ENCODE assay signal across 8 mouse cellular contexts in the genomic region with DNA sequence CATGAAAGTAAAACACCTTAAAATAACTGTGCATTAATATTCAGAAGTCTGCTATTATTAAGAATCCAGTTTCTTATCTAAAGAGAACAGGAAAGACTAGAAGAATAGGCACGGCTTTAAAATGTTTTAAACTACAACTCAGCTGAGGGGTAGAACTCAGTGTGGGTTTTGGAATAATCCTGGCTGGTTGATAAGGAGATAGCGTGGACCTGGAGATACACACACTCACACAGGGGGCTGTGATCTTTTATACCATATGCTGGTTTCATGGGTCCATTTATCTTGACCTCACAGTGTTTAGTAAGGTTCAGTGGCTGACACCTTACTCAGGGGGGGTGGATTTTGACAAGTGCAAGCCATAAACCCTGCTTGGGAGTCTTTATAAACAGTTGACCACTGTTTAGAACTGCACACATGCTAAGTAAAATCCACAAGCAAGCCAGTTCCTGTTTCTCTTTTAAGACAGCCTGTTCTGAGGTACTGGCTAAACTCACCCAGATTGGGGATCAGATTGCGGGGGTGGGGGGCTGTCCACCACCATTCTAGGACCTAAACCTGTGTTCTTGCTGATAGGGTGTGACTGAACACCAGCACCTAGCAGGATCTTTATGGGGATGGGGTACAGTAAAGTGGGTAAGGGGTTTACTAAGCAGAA. TPM values are rescaled to one million over a fixed set of nuclear protein-coding genes. Genes with fewer than 3 reads are reported as not detected.
A peak's percentile ranks its signal among the peaks of the same experiment; 100 is the strongest.
DNase-seq lines count a peak whose midpoint lies in the region; ATAC-seq and TF ChIP-seq lines count a peak whose summit lies in the region.

No protein-coding gene starts in this region.

- 0 out of 2 replicates have a peak, but pooled peaks have one; percentile 6 for ATAC-seq in embryonic facial prominence, embryonic 11.5 days (replicated peaks; ENCODE audit: insufficient number of reproducible peaks, low FRiP score, low TSS enrichment, low read depth)
- ATAC-seq in neural tube, embryonic 12.5 days (ENCODE audit: low FRiP score, low read depth): no peak

- peak overlapping the region; percentile 95 for H3K27ac ChIP-seq in left cerebral cortex, adult 2 months
- 0 out of 2 replicates have a peak overlapping the region, but pooled peaks have one; percentile 52 for H3K27ac ChIP-seq in embryonic facial prominence, embryonic 11.5 days (replicated peaks; ENCODE audit: low read depth, low read length)
- peak overlapping the region; percentile 92 for H3K27ac ChIP-seq in limb, embryonic 10.5 days
- H3K27ac ChIP-seq in neural tube, embryonic 12.5 days: no peak overlapping the region

- H3K4me3 ChIP-seq in left cerebral cortex, adult 2 months: peak overlapping the region; percentile 87
- H3K4me3 ChIP-seq in embryonic facial prominence, embryonic 11.5 days (ENCODE audit: low read depth, low read length): peak overlapping the region; percentile 96
- peak overlapping the region; percentile 97 for H3K4me3 ChIP-seq in limb, embryonic 10.5 days
- peak overlapping the region; percentile 96 for H3K4me3 ChIP-seq in neural tube, embryonic 12.5 days

- TF ChIP-seq CTCF in left cerebral cortex, adult 2 months (IDR thresholded peaks at IDR 0.05): no peak

- H3K9ac ChIP-seq in embryonic facial prominence, embryonic 11.5 days (replicated peaks; ENCODE audit: low read length): peak overlapping the region; percentile 90
- peak overlapping the region; percentile 88 for H3K9ac ChIP-seq in neural tube, embryonic 12.5 days

- H3K27me3 ChIP-seq in embryonic facial prominence, embryonic 11.5 days (ENCODE audit: control insufficient read depth, insufficient read depth, low read length): no peaks in the 10 kb centered on the region
- no peaks in the 10 kb centered on the region for H3K27me3 ChIP-seq in limb, embryonic 10.5 days (ENCODE audit: low read depth, poor library complexity, severe bottlenecking)
- H3K27me3 ChIP-seq in neural tube, embryonic 12.5 days (replicated peaks): no peaks in the 10 kb centered on the region

- DNase-seq in left cerebral cortex, adult 2 months (ENCODE audit: extremely low spot score in 1 of 2, low spot score in 2 of 2): no peak
- no peak for DNase-seq in left cerebral cortex, postnatal 25 days (ENCODE audit: low spot score in 2 of 2)
- peak; percentile 3 for DNase-seq in embryonic facial prominence, embryonic 11.5 days (ENCODE audit: low spot score)
- no peak for DNase-seq in limb, embryonic 10.5 days (ENCODE audit: low spot score)
- no peak for DNase-seq in c-Kit-positive CD71-positive TER-119-positive erythroid progenitor cells, embryonic 14.5 days (ENCODE audit: low spot score)
- no peak for DNase-seq in Muller cell, postnatal 12 days (ENCODE audit: inconsistent ontology term)
- DNase-seq in thymus, postnatal 14 days: no peak

- intact Hi-C loops in left cerebral cortex, adult 2 months (cut with DNase I): no loop called here
- intact Hi-C loops in left cerebral cortex, postnatal 25 days (cut with DNase I): loop anchor here (2.0 kb wide), 1 partner anchor 67 kb away; the partner anchor contains the start of gene Ddi2

- 59% methylated on average over 3 of the region's 3 CpGs for WGBS in embryonic facial prominence, embryonic 11.5 days
- 56% methylated on average over 3 of the region's 3 CpGs for WGBS in limb, embryonic 10.5 days
- 63% methylated on average over 3 of the region's 3 CpGs for WGBS in neural tube, embryonic 12.5 days

- H3K9me3 ChIP-seq in embryonic facial prominence, embryonic 11.5 days (replicated peaks; ENCODE audit: control insufficient read depth, low read length): no peaks in the 10 kb centered on the region
- H3K9me3 ChIP-seq in limb, embryonic 10.5 days (replicated peaks): no peaks in the 10 kb centered on the region
- no peaks in the 10 kb centered on the region for H3K9me3 ChIP-seq in neural tube, embryonic 12.5 days

- H3K4me2 ChIP-seq in embryonic facial prominence, embryonic 11.5 days (ENCODE audit: low read depth, low read length): peak overlapping the region; percentile 76
- peak overlapping the region; percentile 86 for H3K4me2 ChIP-seq in neural tube, embryonic 12.5 days (replicated peaks)

- no peaks in the 10 kb centered on the region for H3K36me3 ChIP-seq in embryonic facial prominence, embryonic 11.5 days (replicated peaks; ENCODE audit: control insufficient read depth, insufficient read depth, low read depth, low read length)
- H3K36me3 ChIP-seq in limb, embryonic 10.5 days: peaks cover 25% of the 10 kb centered on the region
- H3K36me3 ChIP-seq in neural tube, embryonic 12.5 days: peaks cover 5% of the 10 kb centered on the region; the same call in 1 of the 2 replicates

- H3K4me1 ChIP-seq in embryonic facial prominence, embryonic 11.5 days (ENCODE audit: control insufficient read depth, insufficient read depth, low read length): peaks cover 4% of the 10 kb centered on the region; the same call in 1 of the 2 replicates
- peaks cover 36% of the 10 kb centered on the region for H3K4me1 ChIP-seq in limb, embryonic 10.5 days
- peaks cover 10% of the 10 kb centered on the region for H3K4me1 ChIP-seq in neural tube, embryonic 12.5 days

RNA-seq across cellular contexts. Expression of gene Dnajc16, which starts 1.0 kb away (rescaled TPM):
- 10 to 100 TPM; 43.4 to 43.7 TPM for total RNA-seq in left cerebral cortex, adult 2 months (2021)
- total RNA-seq in left cerebral cortex, postnatal 25 days (2021): 10 to 100 TPM; 38.0 to 40.3 TPM
- 4.0 and 4.3 TPM in 2 replicates for polyA plus RNA-seq in embryonic facial prominence, embryonic 11.5 days (2014; fragmentation: Nextera tagmentation; extraction: Ambion mirVana)
- polyA plus RNA-seq in limb, embryonic 10.5 days (2016; fragmentation: Nextera tagmentation; extraction: Ambion mirVana): 3.7 and 4.6 TPM in 2 replicates
- polyA plus RNA-seq in neural tube, embryonic 12.5 days (2016; fragmentation: Nextera tagmentation; extraction: Ambion mirVana): 5.5 and 7.3 TPM in 2 replicates

RNA-seq across cellular contexts. Expression of gene Casp9, which starts 3.7 kb away (rescaled TPM):
- total RNA-seq in left cerebral cortex, adult 2 months (2021): 10 to 100 TPM; 22.1 to 22.4 TPM
- total RNA-seq in left cerebral cortex, postnatal 25 days (2021): 10 to 100 TPM; 18.0 to 22.1 TPM
- polyA plus RNA-seq in embryonic facial prominence, embryonic 11.5 days (2014; fragmentation: Nextera tagmentation; extraction: Ambion mirVana): 13.3 and 14.1 TPM in 2 replicates
- 24.0 and 24.2 TPM in 2 replicates for polyA plus RNA-seq in limb, embryonic 10.5 days (2016; fragmentation: Nextera tagmentation; extraction: Ambion mirVana)
- 23.1 and 23.9 TPM in 2 replicates for polyA plus RNA-seq in neural tube, embryonic 12.5 days (2016; fragmentation: Nextera tagmentation; extraction: Ambion mirVana)

RNA-seq across cellular contexts. Expression of gene Cela2a, which starts 36.3 kb away (rescaled TPM):
- not detected for total RNA-seq in left cerebral cortex, adult 2 months (2021)
- not detected for total RNA-seq in left cerebral cortex, postnatal 25 days (2021)
- polyA plus RNA-seq in embryonic facial prominence, embryonic 11.5 days (2014; fragmentation: Nextera tagmentation; extraction: Ambion mirVana): not detected in 2 replicates
- not detected in 2 replicates for polyA plus RNA-seq in limb, embryonic 10.5 days (2016; fragmentation: Nextera tagmentation; extraction: Ambion mirVana)
- not detected in 2 replicates for polyA plus RNA-seq in neural tube, embryonic 12.5 days (2016; fragmentation: Nextera tagmentation; extraction: Ambion mirVana)

RNA-seq across cellular contexts. Expression of gene Agmat, which starts 43.2 kb away (rescaled TPM):
- 1 to 10 TPM; 2.0 to 2.7 TPM for total RNA-seq in left cerebral cortex, adult 2 months (2021)
- total RNA-seq in left cerebral cortex, postnatal 25 days (2021): under 1 TPM; 0.60 to 0.94 TPM
- 0.20 TPM in 1 of 2 replicates, not detected in the other for polyA plus RNA-seq in embryonic facial prominence, embryonic 11.5 days (2014; fragmentation: Nextera tagmentation; extraction: Ambion mirVana)
- not detected in 2 replicates for polyA plus RNA-seq in limb, embryonic 10.5 days (2016; fragmentation: Nextera tagmentation; extraction: Ambion mirVana)
- not detected in 2 replicates for polyA plus RNA-seq in neural tube, embryonic 12.5 days (2016; fragmentation: Nextera tagmentation; extraction: Ambion mirVana)

RNA-seq across cellular contexts. Expression of gene Ctrc, which starts 56.5 kb away (rescaled TPM):
- not detected for total RNA-seq in left cerebral cortex, adult 2 months (2021)
- not detected for total RNA-seq in left cerebral cortex, postnatal 25 days (2021)
- polyA plus RNA-seq in embryonic facial prominence, embryonic 11.5 days (2014; fragmentation: Nextera tagmentation; extraction: Ambion mirVana): not detected in 2 replicates
- polyA plus RNA-seq in limb, embryonic 10.5 days (2016; fragmentation: Nextera tagmentation; extraction: Ambion mirVana): not detected in 2 replicates
- not detected in 2 replicates for polyA plus RNA-seq in neural tube, embryonic 12.5 days (2016; fragmentation: Nextera tagmentation; extraction: Ambion mirVana)
